Mouse (Mus musculus) layer of hippocampus, adult 9-10 months (tissue): ENCODE data around the gene Gdf3.
A peak's percentile ranks its signal among the peaks of the same experiment; 100 is the strongest.

Experiments
- DNase-seq: peaks from one replicate; pipeline ENCODE4 v3.0.0; 2022; ENCODE audit warnings: low spot score

The Gdf3 gene

GRCm38 (mm10) chr6:122565070-122565784 is 44.7 kb downstream of the Gdf3 start:
- no peak for DNase-seq

- peak; percentile 38 for DNase-seq
Measured at GRCm38 (mm10) chr6:122562463-122562862, 47.4 kb downstream of the Gdf3 start.

DNA sequence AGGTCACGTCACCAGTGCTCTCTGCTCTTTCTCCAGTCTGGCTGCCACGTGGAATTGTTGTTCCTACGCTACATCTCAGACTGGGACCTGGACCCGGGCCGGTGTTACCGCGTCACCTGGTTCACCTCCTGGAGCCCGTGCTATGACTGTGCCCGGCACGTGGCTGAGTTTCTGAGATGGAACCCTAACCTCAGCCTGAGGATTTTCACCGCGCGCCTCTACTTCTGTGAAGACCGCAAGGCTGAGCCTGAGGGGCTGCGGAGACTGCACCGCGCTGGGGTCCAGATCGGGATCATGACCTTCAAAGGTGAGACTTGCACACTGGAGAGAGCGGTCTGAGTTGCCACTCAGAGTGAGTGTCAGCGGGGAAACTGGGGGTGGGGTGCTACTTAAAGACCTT is 48.9 kb downstream of the Gdf3 start:
- no peak for DNase-seq

DNA sequence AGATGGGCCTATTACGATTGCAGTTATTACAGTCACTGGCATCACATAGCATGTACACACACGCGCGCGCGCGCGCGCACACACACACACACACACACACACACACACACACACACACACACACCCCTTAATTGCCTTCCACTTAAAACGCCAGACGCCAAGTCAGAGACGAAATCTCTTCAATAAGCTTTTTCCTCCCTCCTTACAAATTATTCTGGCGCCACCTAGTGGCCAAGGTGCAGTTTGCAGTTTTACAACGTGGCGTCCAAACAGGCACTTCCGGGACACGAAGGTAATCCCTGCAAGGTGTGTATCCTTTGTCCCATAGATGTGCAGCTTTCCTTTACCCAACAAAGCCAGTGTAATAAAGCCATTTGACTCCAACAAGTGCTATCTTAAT is 49.5 kb downstream of the Gdf3 start:
- peak; percentile 44 for DNase-seq

- peak; percentile 85 for DNase-seq
Measured at GRCm38 (mm10) chr6:122556959-122557561, 52.8 kb downstream of the Gdf3 start.
